Mouse (Mus musculus): ENCODE data around the gene Cblb. TPM values are rescaled to one million over a fixed set of nuclear protein-coding genes. Genes with fewer than 3 reads are reported as not detected.

The Cblb gene
- polyA plus RNA-seq, 1 experiment, result 9.4 TPM

- peak; percentile 20 to 56 for DNase-seq (ENCODE audit: extremely low spot score in 1 of 2, low spot score in 1 of 2)
Observed at GRCm38 (mm10) chr16:52184350-52184749, 153.3 kb downstream of the Cblb start.

GRCm38 (mm10) chr16:52186731-52187130 lies 155.7 kb downstream of the Cblb start:
- DNase-seq (ENCODE audit: extremely low spot score in 1 of 2, low spot score in 1 of 2), result no peak

DNA sequence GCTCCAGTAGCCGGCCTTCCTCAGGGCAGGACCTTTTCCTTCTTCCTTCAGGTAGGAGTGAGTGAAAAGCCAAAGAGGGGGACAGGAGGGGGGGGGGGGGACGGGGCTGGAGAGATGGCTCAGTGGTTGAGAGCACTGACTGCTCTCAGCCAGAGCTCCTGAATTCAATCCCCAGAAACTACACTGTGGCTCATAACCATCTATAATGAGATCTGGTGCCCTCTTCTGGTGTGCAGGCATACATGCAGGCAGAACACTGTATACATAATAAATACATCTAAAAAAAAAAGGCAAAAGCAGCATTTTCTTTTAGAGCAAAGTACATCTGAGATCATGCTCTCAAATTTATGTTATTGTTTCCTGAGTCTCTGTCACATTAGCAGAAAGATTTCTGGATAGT lies 158.1 kb downstream of the Cblb start:
- no peak for DNase-seq (ENCODE audit: extremely low spot score in 1 of 2, low spot score in 1 of 2)

DNA sequence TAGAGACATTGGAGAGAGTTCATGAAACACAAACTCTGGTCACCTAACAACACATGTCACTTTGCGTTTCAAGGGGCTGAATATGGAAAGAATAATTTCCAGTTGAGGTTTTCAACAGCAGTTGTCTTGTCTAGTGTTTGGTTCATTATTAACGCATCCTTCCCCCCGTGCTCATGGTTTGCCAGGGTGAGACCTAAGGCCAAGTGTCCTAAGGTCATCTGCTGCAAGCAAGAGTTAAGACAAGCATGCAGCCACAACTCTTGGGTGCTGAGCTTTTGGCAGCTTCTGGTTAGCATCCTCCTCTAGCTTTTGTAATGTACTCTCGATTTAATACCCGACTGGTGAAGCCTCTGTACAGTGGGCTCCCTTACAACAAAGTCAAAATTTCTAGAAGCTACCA lies 159.7 kb downstream of the Cblb start:
- no peak for DNase-seq (ENCODE audit: extremely low spot score in 1 of 2, low spot score in 1 of 2)

GRCm38 (mm10) chr16:52194040-52194439 lies 163.0 kb downstream of the Cblb start:
- DNase-seq (ENCODE audit: extremely low spot score in 1 of 2, low spot score in 1 of 2), result no peak

DNA sequence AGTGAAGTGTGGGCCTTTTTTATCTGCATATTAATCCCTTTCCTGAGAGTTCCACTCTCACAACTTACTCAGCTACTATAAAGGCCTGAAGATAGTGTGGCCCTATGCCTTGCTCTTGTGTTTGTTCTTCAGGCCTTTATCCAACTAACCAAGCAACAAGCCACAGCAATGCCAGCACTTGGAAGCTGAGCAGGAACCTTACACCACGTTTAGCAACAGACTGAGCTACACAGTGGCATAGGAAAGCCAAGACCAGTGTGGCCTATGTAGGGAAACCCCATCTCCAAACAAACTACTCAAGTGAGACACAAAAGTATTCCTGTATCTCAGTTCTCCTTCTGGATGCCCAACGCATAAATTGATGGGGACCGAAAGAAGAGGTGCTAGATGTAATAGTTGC lies 163.8 kb downstream of the Cblb start:
- DNase-seq (ENCODE audit: extremely low spot score in 1 of 2, low spot score in 1 of 2), result no peak

- no peak for DNase-seq (ENCODE audit: extremely low spot score in 1 of 2, low spot score in 1 of 2)
Observed at GRCm38 (mm10) chr16:52200107-52200506, 169.1 kb downstream of the Cblb start.

GRCm38 (mm10) chr16:52210844-52211606 lies 180.0 kb downstream of the Cblb start:
- DNase-seq (ENCODE audit: extremely low spot score in 1 of 2, low spot score in 1 of 2), result no peak

DNA sequence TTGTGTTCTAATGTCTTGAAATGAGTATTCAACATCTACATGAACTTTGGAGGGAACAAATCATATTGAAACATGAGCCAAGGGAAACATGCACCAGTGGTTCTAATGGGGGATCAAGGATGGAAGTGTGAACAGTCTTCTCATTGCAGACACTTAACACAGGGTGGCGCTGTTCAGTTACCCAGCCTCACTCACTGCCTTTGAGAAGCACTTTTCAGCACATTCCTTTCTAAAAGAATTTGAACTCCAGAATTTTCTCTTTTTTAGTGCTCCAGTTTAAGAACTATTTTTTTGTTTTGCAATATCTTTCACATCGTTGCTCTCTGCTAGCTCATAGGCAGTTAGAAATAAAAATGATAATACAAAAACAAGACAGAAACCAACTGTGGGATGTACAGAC lies 188.0 kb downstream of the Cblb start:
- peak; percentile 10 to 67 for DNase-seq (ENCODE audit: extremely low spot score in 1 of 2, low spot score in 1 of 2)

GRCm38 (mm10) chr16:52222896-52223295 lies 191.9 kb downstream of the Cblb start:
- DNase-seq (ENCODE audit: extremely low spot score in 1 of 2, low spot score in 1 of 2), result no peak

DNA sequence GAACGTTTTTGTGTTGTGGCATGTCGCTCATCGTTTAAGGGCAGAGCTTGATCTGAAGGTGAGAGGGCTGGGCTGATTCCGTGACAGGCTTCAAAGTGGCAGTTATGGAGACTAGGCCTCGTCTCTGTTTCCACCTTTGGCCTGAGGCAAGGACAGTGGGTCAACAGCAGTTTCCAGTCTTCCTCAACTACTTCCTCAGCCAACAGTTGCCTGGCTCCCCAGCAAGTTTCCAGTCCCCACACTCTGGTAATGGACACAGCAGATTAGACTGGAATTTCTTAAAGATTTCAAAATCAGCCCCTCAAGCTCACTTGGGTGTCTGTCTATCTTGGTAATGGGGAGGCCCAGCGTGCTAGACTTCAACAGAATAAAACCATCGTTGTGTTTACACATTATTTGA lies 198.4 kb downstream of the Cblb start:
- no peak for DNase-seq (ENCODE audit: extremely low spot score in 1 of 2, low spot score in 1 of 2)

GRCm38 (mm10) chr16:52229930-52230329 lies 198.9 kb downstream of the Cblb start:
- DNase-seq (ENCODE audit: extremely low spot score in 1 of 2, low spot score in 1 of 2), result peak; percentile 28 to 58

GRCm38 (mm10) chr16:52242144-52242543 lies 211.1 kb downstream of the Cblb start:
- DNase-seq (ENCODE audit: extremely low spot score in 1 of 2, low spot score in 1 of 2), result no peak

DNA sequence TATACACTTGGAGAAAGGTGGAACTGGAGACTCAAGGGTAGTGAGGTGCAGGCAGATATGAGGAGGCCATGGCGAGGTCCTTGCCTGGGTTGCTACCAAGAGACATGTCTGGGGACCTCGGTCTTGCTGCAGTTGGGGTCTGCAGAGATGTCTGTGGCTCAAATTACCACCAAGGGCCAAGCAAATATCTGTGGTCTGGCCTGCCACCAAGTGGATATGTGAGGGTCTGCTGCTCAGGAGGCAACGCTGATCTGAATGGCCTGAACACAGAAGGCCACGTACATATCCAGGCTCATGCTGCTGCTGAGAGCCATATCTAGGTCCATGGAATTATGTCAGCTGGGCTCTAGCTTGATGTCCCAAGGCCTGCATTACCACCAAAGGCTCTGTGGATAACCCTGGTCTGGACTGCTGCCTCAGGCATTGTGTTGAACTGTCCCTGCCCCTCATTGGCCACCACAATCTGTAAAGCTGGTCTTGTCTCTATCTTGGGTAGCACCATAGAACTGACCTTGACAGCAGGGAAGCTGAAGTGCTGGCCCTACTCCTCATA lies 212.5 kb downstream of the Cblb start:
- DNase-seq (ENCODE audit: extremely low spot score in 1 of 2, low spot score in 1 of 2), result no peak

DNA sequence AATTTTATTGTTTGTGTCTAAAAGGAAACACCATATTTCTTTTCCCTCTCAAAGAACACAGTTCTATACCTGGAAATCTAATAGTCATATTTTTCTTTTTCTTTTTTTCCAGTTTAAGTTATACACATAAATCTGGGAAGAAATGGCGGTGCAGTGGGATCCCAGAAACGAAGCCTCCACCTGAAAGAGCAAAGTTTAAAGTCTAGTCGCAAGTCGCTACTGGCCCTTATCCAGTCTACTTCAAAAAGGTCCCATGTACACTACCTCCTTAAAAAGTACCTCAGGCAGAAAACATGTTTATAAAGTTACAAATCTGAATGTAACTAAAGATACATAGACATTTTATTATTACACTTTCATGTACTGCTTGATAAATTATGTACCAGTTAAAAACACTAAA lies 219.2 kb downstream of the Cblb start:
- no peak for DNase-seq (ENCODE audit: extremely low spot score in 1 of 2, low spot score in 1 of 2)

DNA sequence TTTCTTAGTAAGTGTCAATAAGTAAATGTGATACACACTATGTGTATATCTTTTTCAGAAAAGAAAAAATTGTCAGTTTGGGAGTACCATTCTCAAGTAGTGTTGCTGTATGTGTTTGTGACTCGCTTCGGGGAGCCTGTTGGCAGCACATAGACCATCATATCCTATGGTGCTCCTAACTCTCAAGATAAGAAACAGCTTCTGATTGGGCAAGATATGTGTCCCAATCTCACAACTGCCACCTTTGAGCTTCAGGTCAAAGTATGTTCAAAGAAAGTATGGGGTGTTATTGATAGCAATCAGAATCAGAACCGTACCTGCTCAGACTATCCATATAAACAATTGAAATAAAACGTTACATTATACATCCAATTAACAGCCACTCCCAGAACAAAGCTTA lies 219.9 kb downstream of the Cblb start:
- DNase-seq (ENCODE audit: extremely low spot score in 1 of 2, low spot score in 1 of 2), result no peak
